ENCODE assay signal across 10 mouse cellular contexts in the genomic region with DNA sequence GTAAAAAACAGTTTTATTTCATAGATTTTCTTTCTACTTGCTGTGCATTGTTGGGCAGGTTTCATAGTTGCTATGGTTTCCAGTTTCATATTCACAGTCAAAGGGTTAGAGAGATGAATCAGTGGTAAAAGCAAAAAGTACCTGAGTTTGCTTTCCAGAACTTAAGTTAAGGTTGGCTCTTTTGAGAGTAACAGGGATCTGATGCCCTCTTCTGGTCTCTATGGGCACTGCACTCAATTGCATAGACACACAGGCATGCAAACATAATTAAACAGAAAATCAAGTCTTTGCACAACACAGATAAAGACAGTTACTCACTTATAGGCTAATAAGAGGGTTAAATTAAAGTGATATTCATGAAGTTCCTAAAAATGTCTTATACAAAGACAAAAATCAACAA.
DNase-seq lines count a peak whose midpoint lies in the region; TF ChIP-seq lines count a peak whose summit lies in the region.
"Had no signal": no experiment of that assay in that cellular context is flagged by ENCODE, and none has a peak within 500 bp of the region (broad histone marks: within the 10 kb centered on the region; RNA-seq: fewer than 3 reads in every experiment).

No protein-coding gene starts in this region.

- peak; percentile 46 for DNase-seq in embryo, embryonic 10.5 days (ENCODE audit: low spot score)
- DNase-seq in embryo, embryonic 9.5 days (ENCODE audit: extremely low spot score), result no peak
- DNase-seq in liver, adult 2 months (ENCODE audit: extremely low read depth, low read depth, low spot score), result peak; percentile 27
- DNase-seq in liver, result no peak
- DNase-seq in B cell, adult 2 months, result peak; percentile 74 to 81
- peak; percentile 49 to 72 for DNase-seq in natural killer cell, adult 2 months (ENCODE audit: low spot score in 2 of 2)
- DNase-seq in retina, embryonic 14.5 days (ENCODE audit: low spot score), result no peak
- no peak for DNase-seq in layer of hippocampus, adult 18-20 months (ENCODE audit: low spot score in 2 of 2)
- DNase-seq: layer of hippocampus, postnatal 36 days had no signal

- H3K79me2 ChIP-seq in liver, adult 2 months (ENCODE audit: control insufficient read depth, insufficient read depth, low read length), result no peaks in the 10 kb centered on the region

- H3K4me3 ChIP-seq in liver, adult 2 months (ENCODE audit: insufficient read depth, low read depth, low read length), result no peak overlapping the region

- no peak overlapping the region for H3K27ac ChIP-seq in liver, adult 2 months (replicated peaks; ENCODE audit: insufficient read depth, low read depth, low read length)
- H3K27ac ChIP-seq: hindbrain, embryonic 14.5 days had no signal

- no peaks in the 10 kb centered on the region for H3K27me3 ChIP-seq in liver, adult 2 months (ENCODE audit: control insufficient read depth, insufficient read depth, low read length)

- H3K9ac ChIP-seq in liver, adult 2 months (ENCODE audit: low read depth, low read length), result no peak overlapping the region
- H3K9ac ChIP-seq: hindbrain, embryonic 14.5 days had no signal

- no peaks in the 10 kb centered on the region for H3K36me3 ChIP-seq in liver, adult 2 months (ENCODE audit: control insufficient read depth, insufficient read depth, low read length)

- TF ChIP-seq CTCF in liver, adult 2 months (IDR thresholded peaks at IDR 0.05; ENCODE audit: low read depth, low read length), result 0 out of 2 replicates have a peak, but pooled peaks have one; percentile 1

- no peak for TF ChIP-seq POLR2A in liver, adult 2 months (IDR thresholded peaks at IDR 0.05; ENCODE audit: extremely low read depth, insufficient read depth, low read length)

- peaks cover 7% of the 10 kb centered on the region for H3K4me1 ChIP-seq in liver, adult 2 months (ENCODE audit: control insufficient read depth, insufficient read depth, low read length)

Comparison
In these comparisons a context has a peak if more than half of its experiments do, and no peak if none do; other contexts are left out.
1. DNase-seq: peak in embryo, embryonic 10.5 days (single experiment), liver, adult 2 months (single experiment), B cell, adult 2 months (2 of 2) and natural killer cell, adult 2 months (2 of 2); none in embryo, embryonic 9.5 days (single experiment), liver (single experiment), retina, embryonic 14.5 days (single experiment) and layer of hippocampus, adult 18-20 months (0 of 2).